Mouse (Mus musculus) E14TG2a.4 (cell line): ENCODE data around the gene Dpf1.

Experiments
- CTCF ChIP-seq: conservative IDR thresholded peaks from 2 replicates; pipeline ENCODE4 v1.5.1; 2014; ENCODE audit warnings: low read length
- NANOG ChIP-seq: IDR thresholded peaks from 2 replicates; pipeline ENCODE4 v1.6.1; 2014; ENCODE audit warnings: borderline replicate concordance, low read length, mixed read lengths
- POU5F1 ChIP-seq: IDR thresholded peaks from 2 replicates; pipeline ENCODE4 v1.6.1; 2014; ENCODE audit warnings: low read length, borderline replicate concordance

GRCm38 (mm10) chr7:29288079-29288478 is 15.7 kb upstream of the Dpf1 start:
- TF ChIP-seq CTCF (no peak), POU5F1 (no peak), NANOG (no peak)
